Mouse (Mus musculus) ES-Bruce4 (cell line): ENCODE data around the gene Phox2a. TPM values are rescaled to one million over a fixed set of nuclear protein-coding genes. Genes with fewer than 3 reads are reported as not detected.

Experiments
- H3K27ac ChIP-seq: 2 replicates; pipeline ENCODE4 v1.5.1; 2012; ENCODE audit warnings: low read length, inconsistent platforms; ENCODE audit not compliant: insufficient read depth
- H3K27me3 ChIP-seq: 2 replicates; pipeline ENCODE4 v1.6.1; 2012; ENCODE audit warnings: mild to moderate bottlenecking, low read length, inconsistent platforms; ENCODE audit not compliant: control insufficient read depth, poor library complexity, insufficient read depth, severe bottlenecking
- H3K36me3 ChIP-seq: 2 replicates; pipeline ENCODE4 v1.6.1; 2012; ENCODE audit warnings: inconsistent platforms, mild to moderate bottlenecking, low read length, moderate library complexity; ENCODE audit not compliant: control insufficient read depth, poor library complexity, insufficient read depth, severe bottlenecking
- H3K4me1 ChIP-seq: one replicate; pipeline ENCODE4 v1.8.1; 2011; ENCODE audit warnings: low read length; ENCODE audit not compliant: control insufficient read depth, insufficient read depth
- H3K4me3 ChIP-seq: 2 replicates; pipeline ENCODE4 v1.5.1; 2011; ENCODE audit warnings: low read depth, mild to moderate bottlenecking, low read length
- H3K9ac ChIP-seq: 2 replicates; pipeline ENCODE4 v1.6.1; 2012; ENCODE audit warnings: low read depth, mild to moderate bottlenecking, inconsistent platforms; ENCODE audit not compliant: poor library complexity, severe bottlenecking
- H3K9me3 ChIP-seq: replicated peaks from 2 replicates; pipeline ENCODE4 v1.6.1; 2012; ENCODE audit warnings: mild to moderate bottlenecking, low read length, inconsistent platforms; ENCODE audit not compliant: control insufficient read depth, poor library complexity, insufficient read depth, severe bottlenecking
- CTCF ChIP-seq: IDR thresholded peaks from one replicate; pipeline ENCODE4 v1.8.1; 2011; ENCODE audit warnings: low read depth, low read length
- EP300 ChIP-seq: IDR thresholded peaks from 2 replicates; pipeline ENCODE4 v1.6.1; 2011; ENCODE audit warnings: low read depth, low read length; ENCODE audit not compliant: insufficient read depth
- POLR2A ChIP-seq: IDR thresholded peaks from one replicate; pipeline ENCODE4 v1.8.1; 2011; ENCODE audit warnings: low read length; ENCODE audit not compliant: insufficient read depth
- polyA plus RNA-seq: library from polyadenylated mRNA; stranded (reverse); fragments of >200 nt; gene quantifications from 2 replicates; pipeline ENCODE4 v1.2.4, GENCODE M21; 2011; ENCODE audit warnings: low read depth; ENCODE audit not compliant: missing spikeins, insufficient read depth, insufficient read length

Phox2a gene
- polyA plus RNA-seq, 1 experiment = 6.5 TPM

DNA sequence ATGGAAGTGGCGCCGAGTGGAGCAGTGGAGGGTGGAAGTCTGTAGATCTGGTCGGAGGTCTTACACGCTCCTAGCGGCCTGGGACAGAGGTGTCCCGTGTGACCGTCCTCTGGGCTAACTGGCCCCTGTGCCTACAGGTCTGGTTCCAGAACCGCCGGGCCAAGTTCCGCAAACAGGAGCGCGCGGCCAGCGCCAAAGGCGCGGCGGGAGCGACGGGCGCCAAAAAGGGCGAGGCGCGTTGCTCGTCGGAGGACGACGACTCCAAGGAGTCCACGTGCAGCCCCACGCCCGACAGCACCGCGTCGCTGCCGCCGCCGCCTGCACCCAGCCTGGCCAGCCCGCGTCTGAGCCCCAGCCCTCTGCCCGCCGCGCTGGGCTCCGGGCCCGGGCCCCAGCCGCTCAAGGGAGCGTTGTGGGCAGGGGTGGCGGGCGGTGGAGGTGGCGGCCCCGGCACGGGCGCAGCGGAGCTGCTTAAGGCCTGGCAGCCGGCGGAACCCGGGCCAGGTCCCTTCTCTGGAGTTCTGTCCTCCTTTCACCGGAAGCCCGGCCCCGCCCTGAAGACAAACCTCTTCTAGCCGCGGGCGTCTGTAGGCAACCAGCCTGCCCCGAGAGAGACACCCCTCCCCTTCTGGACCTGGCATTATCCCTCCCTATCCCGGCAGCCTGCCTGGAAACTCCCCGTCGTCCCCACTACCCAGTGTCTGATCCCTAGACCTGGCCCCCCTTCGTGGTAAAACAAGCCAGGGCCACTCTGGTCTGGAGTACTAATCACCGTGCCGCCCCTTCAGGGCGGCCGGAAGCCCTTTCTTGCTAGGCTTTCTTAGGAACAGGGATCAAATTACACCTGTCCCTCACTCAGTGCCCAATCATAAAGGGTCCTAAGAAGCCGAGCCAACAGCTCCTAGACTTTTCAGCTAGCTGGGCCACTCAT, 3.7 kb downstream of the Phox2a start:
- Histone ChIP-seq H3K4me3 (peak overlapping the region; percentile 43), H3K9me3 (no peaks in the 10 kb centered on the region), H3K4me1 (peaks cover 3% of the 10 kb centered on the region), H3K27ac (peak overlapping the region; percentile 78), H3K36me3 (peaks cover 22% of the 10 kb centered on the region), H3K9ac (peak overlapping the region; percentile 86), H3K27me3 (no peaks in the 10 kb centered on the region; the same call in 1 of the 2 replicates)
- no peak for TF ChIP-seq EP300
- TF ChIP-seq POLR2A = no peak
- TF ChIP-seq CTCF = no peak

GRCm38 (mm10) chr7:101822836-101823757, 5.0 kb downstream of the Phox2a start:
- TF ChIP-seq POLR2A (no peak), CTCF (peak; percentile 77), EP300 (peak; percentile 36; the same call in 1 of the 2 replicates)
- Histone ChIP-seq H3K9me3 (no peaks in the 10 kb centered on the region), H3K9ac (peak overlapping the region; percentile 86), H3K36me3 (peaks cover 33% of the 10 kb centered on the region), H3K27ac (peak overlapping the region; percentile 71), H3K27me3 (no peaks in the 10 kb centered on the region; the same call in 1 of the 2 replicates), H3K4me3 (peak overlapping the region; percentile 10), H3K4me1 (peaks cover 2% of the 10 kb centered on the region)

- Histone ChIP-seq H3K9me3 (no peaks in the 10 kb centered on the region), H3K36me3 (peaks cover 42% of the 10 kb centered on the region), H3K4me1 (peaks cover under 1% of the 10 kb centered on the region), H3K9ac (0 out of 2 replicates have a peak overlapping the region, but pooled peaks have one; percentile 13), H3K27me3 (no peaks in the 10 kb centered on the region; the same call in 1 of the 2 replicates), H3K27ac (peak overlapping the region; percentile 16), H3K4me3 (0 out of 2 replicates have a peak overlapping the region, but pooled peaks have one; percentile 5)
- TF ChIP-seq CTCF (no peak), POLR2A (no peak), EP300 (no peak)
Observed at GRCm38 (mm10) chr7:101823758-101824630, 5.9 kb downstream of the Phox2a start.

DNA sequence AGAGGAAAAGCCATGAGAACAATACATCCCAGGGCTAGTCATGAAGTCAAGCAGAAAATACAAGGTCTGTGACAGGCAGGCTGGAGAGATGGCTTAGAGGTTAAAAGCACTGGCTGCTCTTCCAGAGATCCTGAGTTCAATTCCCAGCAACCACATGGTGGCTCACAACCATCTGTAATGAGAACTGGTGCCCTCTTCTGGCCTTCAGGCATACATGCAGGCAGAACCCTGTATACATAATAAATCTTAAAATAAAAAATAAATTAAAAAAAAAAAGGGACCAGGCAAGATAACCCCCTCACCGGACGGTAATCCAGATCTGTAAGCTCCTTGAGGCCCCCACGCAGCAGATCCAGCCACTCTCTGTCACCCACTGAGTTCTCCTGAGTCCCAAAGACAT, 12.3 kb downstream of the Phox2a start:
- Histone ChIP-seq H3K9ac (no peak overlapping the region), H3K4me3 (no peak overlapping the region), H3K9me3 (no peaks in the 10 kb centered on the region), H3K27me3 (no peaks in the 10 kb centered on the region), H3K27ac (no peak overlapping the region), H3K36me3 (peaks cover 63% of the 10 kb centered on the region), H3K4me1 (peaks cover 4% of the 10 kb centered on the region)
- TF ChIP-seq CTCF (no peak), EP300 (no peak), POLR2A (no peak)

DNA sequence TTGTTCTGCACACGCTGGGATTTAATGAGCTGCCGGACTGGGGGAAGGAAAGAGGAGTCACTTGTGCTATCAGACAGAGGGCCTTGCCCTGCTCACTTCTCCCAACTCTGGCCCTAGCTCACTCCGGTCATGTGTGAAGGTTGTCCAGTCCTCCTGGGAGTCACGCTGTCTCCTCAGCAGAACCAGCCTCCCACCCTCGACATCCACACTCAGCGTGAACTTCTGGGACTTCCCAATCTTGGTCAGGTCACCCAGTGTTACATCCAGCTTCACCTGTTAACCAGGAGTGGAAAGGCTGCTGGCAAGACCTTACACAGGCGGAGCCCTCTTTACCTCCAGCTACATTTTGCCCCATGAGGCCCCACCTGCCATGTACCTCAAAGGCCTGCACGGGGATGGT, 13.3 kb downstream of the Phox2a start:
- Histone ChIP-seq H3K4me1 (peaks cover 4% of the 10 kb centered on the region), H3K9me3 (no peaks in the 10 kb centered on the region), H3K27me3 (no peaks in the 10 kb centered on the region), H3K27ac (peak overlapping the region; percentile 33), H3K9ac (no peak overlapping the region), H3K36me3 (peaks cover 53% of the 10 kb centered on the region), H3K4me3 (no peak overlapping the region)
- no peak for TF ChIP-seq POLR2A
- TF ChIP-seq CTCF = no peak
- TF ChIP-seq EP300 = no peak
